Mouse (Mus musculus) A20 (cell line): ENCODE measurements at regions not wholly inside any gene's neighbourhood (a gene's known extent, or its start where the extent isn't known, plus 50 kb on each side); places are given as distances from the start of the nearest gene placed in this dataset.

Experiments used
- DNase-seq: peaks from one replicate; pipeline ENCODE4 v3.0.0-alpha.2; 2011; ENCODE audit warnings: low read depth, low spot score

GRCm38 (mm10) chr4:38072663-38073062 lies 1121.1 kb upstream of the Lingo2 start:
- peak; percentile 10 for DNase-seq

GRCm38 (mm10) chr4:38031371-38031770 lies 1079.8 kb upstream of the Lingo2 start:
- DNase-seq = no peak
